Mouse (Mus musculus) embryo, embryonic 10 days (tissue): ENCODE results near the gene Rpl3l.

Experiments used
- DNase-seq: peaks from one replicate; pipeline ENCODE4 v3.0.0-alpha.2; 2015; ENCODE audit warnings: low spot score

Gene Rpl3l

GRCm38 (mm10) chr17:24742307-24742706 lies 14.7 kb downstream of the Rpl3l start:
- no peak for DNase-seq

- no peak for DNase-seq
These were observed 16.3 kb downstream of the Rpl3l start for GRCm38 (mm10) chr17:24743896-24744295.

GRCm38 (mm10) chr17:24744381-24744780 lies 16.8 kb downstream of the Rpl3l start:
- no peak for DNase-seq

- DNase-seq, result peak; percentile 96
These were observed 18.2 kb downstream of the Rpl3l start for GRCm38 (mm10) chr17:24745526-24746497.

- DNase-seq, result no peak
These were observed 19.4 kb downstream of the Rpl3l start for GRCm38 (mm10) chr17:24746986-24747385.

- no peak for DNase-seq
These were observed 23.9 kb downstream of the Rpl3l start for GRCm38 (mm10) chr17:24751528-24751927.

GRCm38 (mm10) chr17:24752415-24753394 lies 25.1 kb downstream of the Rpl3l start, which contains the start of gene Hs3st6:
Gene Hs3st6 (plus strand): TSS chr17:24752988.
- peak; percentile 59 for DNase-seq

- DNase-seq, result no peak
These were observed 29.8 kb downstream of the Rpl3l start for GRCm38 (mm10) chr17:24757394-24757793.

- DNase-seq, result peak; percentile 24
These were observed 33.5 kb downstream of the Rpl3l start for GRCm38 (mm10) chr17:24761121-24761520.

- DNase-seq, result peak; percentile 31
These were observed 37.6 kb downstream of the Rpl3l start for GRCm38 (mm10) chr17:24765016-24765905.

GRCm38 (mm10) chr17:24766266-24766875 lies 38.8 kb downstream of the Rpl3l start:
- DNase-seq, result no peak

- DNase-seq, result no peak
These were observed 41.5 kb downstream of the Rpl3l start for GRCm38 (mm10) chr17:24769146-24769545.

GRCm38 (mm10) chr17:24773241-24773640 lies 45.6 kb downstream of the Rpl3l start:
- no peak for DNase-seq

GRCm38 (mm10) chr17:24775173-24775572 lies 47.6 kb downstream of the Rpl3l start:
- DNase-seq, result no peak

- no peak for DNase-seq
These were observed 49.5 kb downstream of the Rpl3l start for GRCm38 (mm10) chr17:24777073-24777472.

- DNase-seq, result no peak
These were observed 53.2 kb downstream of the Rpl3l start for GRCm38 (mm10) chr17:24780821-24781220.
